Mouse (Mus musculus): ENCODE measurements at regions not wholly inside any gene's neighbourhood (a gene's known extent, or its start where the extent isn't known, plus 50 kb on each side); places are given as distances from the start of the nearest gene placed in this dataset.

DNA sequence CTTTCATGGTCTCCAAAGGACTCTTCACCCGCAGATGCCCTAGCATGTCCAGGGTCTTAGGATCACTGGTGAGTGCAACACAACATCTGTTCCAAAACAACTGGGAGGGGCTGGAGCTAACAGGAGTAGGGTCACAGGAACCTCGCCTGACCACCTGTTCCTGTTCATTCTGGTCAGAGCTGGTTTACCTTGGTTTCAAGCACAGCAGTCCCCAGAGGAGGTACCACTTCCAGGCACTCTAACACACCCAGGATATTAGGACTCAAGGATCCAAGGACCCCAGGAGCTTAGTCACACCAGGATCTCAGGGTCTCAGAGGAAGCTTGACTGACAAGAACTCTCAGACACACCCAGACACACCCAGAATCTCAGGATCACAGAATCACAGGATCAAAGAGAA, 94.9 kb upstream of the Plscr5 start:
- Histone ChIP-seq H3K27me3 (ENCODE audit: control insufficient read depth, insufficient read depth, low read length, poor library complexity, severe bottlenecking) (no peaks in the 10 kb centered on the region), H3K27ac (ENCODE audit: insufficient read depth, low read length) (no peak overlapping the region), H3K9ac (ENCODE audit: low read depth, poor library complexity, severe bottlenecking) (no peak overlapping the region), H3K9me3 (replicated peaks; ENCODE audit: control insufficient read depth, insufficient read depth, low read length, poor library complexity, severe bottlenecking) (no peaks in the 10 kb centered on the region; the same call in 1 of the 2 replicates), H3K4me1 (ENCODE audit: control insufficient read depth, insufficient read depth, low read length) (no peaks in the 10 kb centered on the region), H3K4me3 (ENCODE audit: low read depth, low read length) (no peak overlapping the region), H3K36me3 (ENCODE audit: control insufficient read depth, insufficient read depth, low read length, poor library complexity, severe bottlenecking) (no peaks in the 10 kb centered on the region)
- no peak for TF ChIP-seq CTCF (IDR thresholded peaks at IDR 0.05; ENCODE audit: low read depth, low read length)
- TF ChIP-seq EP300 (IDR thresholded peaks at IDR 0.05; ENCODE audit: insufficient read depth, low read depth, low read length) = no peak
- TF ChIP-seq POLR2A (IDR thresholded peaks at IDR 0.05; ENCODE audit: insufficient read depth, low read length) = no peak

GRCm38 (mm10) chr9:92129504-92129903, 63.2 kb upstream of the Plscr5 start:
- Histone ChIP-seq H3K36me3 (ENCODE audit: control insufficient read depth, insufficient read depth, low read length, poor library complexity, severe bottlenecking) (no peaks in the 10 kb centered on the region), H3K4me3 (ENCODE audit: low read depth, low read length) (no peak overlapping the region), H3K27ac (ENCODE audit: insufficient read depth, low read length) (no peak overlapping the region), H3K9ac (ENCODE audit: low read depth, poor library complexity, severe bottlenecking) (no peak overlapping the region), H3K9me3 (replicated peaks; ENCODE audit: control insufficient read depth, insufficient read depth, low read length, poor library complexity, severe bottlenecking) (no peaks in the 10 kb centered on the region), H3K4me1 (ENCODE audit: control insufficient read depth, insufficient read depth, low read length) (no peaks in the 10 kb centered on the region), H3K27me3 (ENCODE audit: control insufficient read depth, insufficient read depth, low read length, poor library complexity, severe bottlenecking) (no peaks in the 10 kb centered on the region)
- TF ChIP-seq POLR2A (IDR thresholded peaks at IDR 0.05; ENCODE audit: insufficient read depth, low read length) = no peak
- TF ChIP-seq CTCF (IDR thresholded peaks at IDR 0.05; ENCODE audit: low read depth, low read length) = peak; percentile 44

GRCm38 (mm10) chr9:92130445-92130844, 62.3 kb upstream of the Plscr5 start:
- H3K9me3 ChIP-seq (replicated peaks; ENCODE audit: control insufficient read depth, insufficient read depth, low read length, poor library complexity, severe bottlenecking) = no peaks in the 10 kb centered on the region
- no peak overlapping the region for H3K4me3 ChIP-seq (ENCODE audit: low read depth, low read length)
- no peaks in the 10 kb centered on the region for H3K36me3 ChIP-seq (ENCODE audit: control insufficient read depth, insufficient read depth, low read length, poor library complexity, severe bottlenecking)
- H3K27ac ChIP-seq (ENCODE audit: insufficient read depth, low read length) = no peak overlapping the region
- no peak overlapping the region for H3K9ac ChIP-seq (ENCODE audit: low read depth, poor library complexity, severe bottlenecking)
- H3K4me1 ChIP-seq (ENCODE audit: control insufficient read depth, insufficient read depth, low read length) = no peaks in the 10 kb centered on the region
- no peaks in the 10 kb centered on the region for H3K27me3 ChIP-seq (ENCODE audit: control insufficient read depth, insufficient read depth, low read length, poor library complexity, severe bottlenecking)
- TF ChIP-seq EP300 (IDR thresholded peaks at IDR 0.05; ENCODE audit: insufficient read depth, low read depth, low read length) (no peak), CTCF (IDR thresholded peaks at IDR 0.05; ENCODE audit: low read depth, low read length) (no peak), POLR2A (IDR thresholded peaks at IDR 0.05; ENCODE audit: insufficient read depth, low read length) (no peak)

- Histone ChIP-seq H3K27ac (ENCODE audit: insufficient read depth, low read length) (no peak overlapping the region), H3K9ac (ENCODE audit: low read depth, poor library complexity, severe bottlenecking) (no peak overlapping the region), H3K27me3 (ENCODE audit: control insufficient read depth, insufficient read depth, low read length, poor library complexity, severe bottlenecking) (no peaks in the 10 kb centered on the region), H3K4me1 (ENCODE audit: control insufficient read depth, insufficient read depth, low read length) (no peaks in the 10 kb centered on the region), H3K36me3 (ENCODE audit: control insufficient read depth, insufficient read depth, low read length, poor library complexity, severe bottlenecking) (no peaks in the 10 kb centered on the region), H3K9me3 (replicated peaks; ENCODE audit: control insufficient read depth, insufficient read depth, low read length, poor library complexity, severe bottlenecking) (no peaks in the 10 kb centered on the region), H3K4me3 (ENCODE audit: low read depth, low read length) (no peak overlapping the region)
- TF ChIP-seq POLR2A (IDR thresholded peaks at IDR 0.05; ENCODE audit: insufficient read depth, low read length) (no peak), EP300 (IDR thresholded peaks at IDR 0.05; ENCODE audit: insufficient read depth, low read depth, low read length) (no peak), CTCF (IDR thresholded peaks at IDR 0.05; ENCODE audit: low read depth, low read length) (no peak)
Measured at GRCm38 (mm10) chr9:92132440-92132839, 60.3 kb upstream of the Plscr5 start.

DNA sequence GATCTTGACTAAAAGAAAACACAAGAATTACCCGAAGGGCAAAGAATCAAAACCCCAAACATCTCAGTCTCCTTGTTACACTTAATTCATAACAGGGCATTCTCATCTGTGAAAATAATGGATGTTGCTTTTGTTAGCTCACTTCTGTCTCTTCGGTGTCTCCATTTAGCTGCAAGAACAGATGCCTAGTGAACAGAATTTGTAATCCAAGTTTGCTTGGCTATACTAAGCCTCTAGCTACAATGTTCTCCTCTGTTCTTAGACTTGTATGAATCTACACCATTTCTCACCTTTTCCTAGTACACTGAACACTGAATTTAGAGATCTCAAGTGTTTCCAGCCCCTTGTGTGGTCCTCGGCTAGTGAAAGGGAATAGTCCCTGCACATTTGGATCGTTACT, 50.8 kb upstream of the Plscr5 start:
- Histone ChIP-seq H3K4me3 (ENCODE audit: low read depth, low read length) (no peak overlapping the region), H3K4me1 (ENCODE audit: control insufficient read depth, insufficient read depth, low read length) (no peaks in the 10 kb centered on the region), H3K9ac (ENCODE audit: low read depth, poor library complexity, severe bottlenecking) (no peak overlapping the region), H3K36me3 (ENCODE audit: control insufficient read depth, insufficient read depth, low read length, poor library complexity, severe bottlenecking) (no peaks in the 10 kb centered on the region), H3K27me3 (ENCODE audit: control insufficient read depth, insufficient read depth, low read length, poor library complexity, severe bottlenecking) (no peaks in the 10 kb centered on the region), H3K27ac (ENCODE audit: insufficient read depth, low read length) (no peak overlapping the region), H3K9me3 (replicated peaks; ENCODE audit: control insufficient read depth, insufficient read depth, low read length, poor library complexity, severe bottlenecking) (no peaks in the 10 kb centered on the region)
- TF ChIP-seq POLR2A (IDR thresholded peaks at IDR 0.05; ENCODE audit: insufficient read depth, low read length) (no peak), EP300 (IDR thresholded peaks at IDR 0.05; ENCODE audit: insufficient read depth, low read depth, low read length) (no peak), CTCF (IDR thresholded peaks at IDR 0.05; ENCODE audit: low read depth, low read length) (no peak)

Measured in ES-Bruce4 (cell line).